Mouse (Mus musculus): Measurements from ENCODE around the gene Exoc3l2. TPM values are rescaled to one million over a fixed set of nuclear protein-coding genes. Genes with fewer than 3 reads are reported as not detected.

Exoc3l2 gene
- polyA plus RNA-seq, 1 experiment from 2014 or later: 0.76 TPM

GRCm38 (mm10) chr7:19426888-19427287 is 36.2 kb upstream of the Exoc3l2 start:
- Histone ChIP-seq H3K9ac (ENCODE audit: low read length) (no peak overlapping the region), H3K36me3 (ENCODE audit: control insufficient read depth, insufficient read depth, low read length) (peaks cover 74% of the 10 kb centered on the region), H3K4me1 (replicated peaks; ENCODE audit: control insufficient read depth, insufficient read depth, low read length) (no peaks in the 10 kb centered on the region), H3K9me3 (ENCODE audit: control insufficient read depth, low read length) (no peaks in the 10 kb centered on the region), H3K4me3 (ENCODE audit: low read depth, low read length) (no peak overlapping the region), H3K27me3 (replicated peaks; ENCODE audit: control insufficient read depth, insufficient read depth, low read length) (peaks cover 4% of the 10 kb centered on the region; the same call in 1 of the 2 replicates), H3K4me2 (ENCODE audit: low read length) (no peak overlapping the region), H3K27ac (ENCODE audit: low read depth) (no peak overlapping the region)
- WGBS: 92% methylated on average over 6 of the region's 6 CpGs
- ATAC-seq (replicated peaks; ENCODE audit: low FRiP score, low TSS enrichment, low read depth) (no peak), DNase-seq (ENCODE audit: low spot score) (no peak)

GRCm38 (mm10) chr7:19427999-19428650 is 35.0 kb upstream of the Exoc3l2 start:
- Histone ChIP-seq H3K36me3 (ENCODE audit: control insufficient read depth, insufficient read depth, low read length) (peaks cover 86% of the 10 kb centered on the region), H3K27ac (ENCODE audit: low read depth) (no peak overlapping the region), H3K9ac (ENCODE audit: low read length) (no peak overlapping the region), H3K9me3 (ENCODE audit: control insufficient read depth, low read length) (no peaks in the 10 kb centered on the region), H3K4me2 (ENCODE audit: low read length) (no peak overlapping the region), H3K4me3 (ENCODE audit: low read depth, low read length) (no peak overlapping the region), H3K27me3 (replicated peaks; ENCODE audit: control insufficient read depth, insufficient read depth, low read length) (no peaks in the 10 kb centered on the region), H3K4me1 (replicated peaks; ENCODE audit: control insufficient read depth, insufficient read depth, low read length) (no peaks in the 10 kb centered on the region)
- ATAC-seq (replicated peaks; ENCODE audit: low FRiP score, low TSS enrichment, low read depth) (no peak), DNase-seq (ENCODE audit: low spot score) (no peak)
- WGBS: 77% methylated on average over 15 of the region's 15 CpGs

- peaks cover 100% of the 10 kb centered on the region for H3K36me3 ChIP-seq (ENCODE audit: control insufficient read depth, insufficient read depth, low read length)
- H3K27ac ChIP-seq (ENCODE audit: low read depth): no peak overlapping the region
- no peaks in the 10 kb centered on the region for H3K9me3 ChIP-seq (ENCODE audit: control insufficient read depth, low read length)
- no peaks in the 10 kb centered on the region for H3K27me3 ChIP-seq (replicated peaks; ENCODE audit: control insufficient read depth, insufficient read depth, low read length)
- no peaks in the 10 kb centered on the region for H3K4me1 ChIP-seq (replicated peaks; ENCODE audit: control insufficient read depth, insufficient read depth, low read length)
- 82% methylated on average over 8 of the region's 8 CpGs for WGBS
- no peak overlapping the region for H3K9ac ChIP-seq (ENCODE audit: low read length)
- DNase-seq (ENCODE audit: low spot score): no peak
- ATAC-seq (replicated peaks; ENCODE audit: low FRiP score, low TSS enrichment, low read depth): no peak
- H3K4me2 ChIP-seq (ENCODE audit: low read length): no peak overlapping the region
- H3K4me3 ChIP-seq (ENCODE audit: low read depth, low read length): no peak overlapping the region
Observed at GRCm38 (mm10) chr7:19429726-19430125, 33.4 kb upstream of the Exoc3l2 start.

- Histone ChIP-seq H3K9ac (ENCODE audit: low read length) (no peak overlapping the region), H3K4me2 (ENCODE audit: low read length) (no peak overlapping the region), H3K27ac (ENCODE audit: low read depth) (no peak overlapping the region), H3K4me1 (replicated peaks; ENCODE audit: control insufficient read depth, insufficient read depth, low read length) (no peaks in the 10 kb centered on the region), H3K36me3 (ENCODE audit: control insufficient read depth, insufficient read depth, low read length) (peaks cover 100% of the 10 kb centered on the region), H3K4me3 (ENCODE audit: low read depth, low read length) (no peak overlapping the region), H3K27me3 (replicated peaks; ENCODE audit: control insufficient read depth, insufficient read depth, low read length) (no peaks in the 10 kb centered on the region), H3K9me3 (ENCODE audit: control insufficient read depth, low read length) (no peaks in the 10 kb centered on the region)
- WGBS: 87% methylated on average over 6 of the region's 6 CpGs
- DNase-seq (ENCODE audit: low spot score) (no peak), ATAC-seq (replicated peaks; ENCODE audit: low FRiP score, low TSS enrichment, low read depth) (no peak)
Observed at GRCm38 (mm10) chr7:19430402-19430801, 32.7 kb upstream of the Exoc3l2 start.

- H3K9me3 ChIP-seq (ENCODE audit: control insufficient read depth, low read length): no peaks in the 10 kb centered on the region
- H3K27ac ChIP-seq (ENCODE audit: low read depth): no peak overlapping the region
- no peaks in the 10 kb centered on the region for H3K4me1 ChIP-seq (replicated peaks; ENCODE audit: control insufficient read depth, insufficient read depth, low read length)
- H3K27me3 ChIP-seq (replicated peaks; ENCODE audit: control insufficient read depth, insufficient read depth, low read length): no peaks in the 10 kb centered on the region
- peaks cover 98% of the 10 kb centered on the region for H3K36me3 ChIP-seq (ENCODE audit: control insufficient read depth, insufficient read depth, low read length)
- DNase-seq (ENCODE audit: low spot score) (no peak), ATAC-seq (replicated peaks; ENCODE audit: low FRiP score, low TSS enrichment, low read depth) (no peak)
- no peak overlapping the region for H3K9ac ChIP-seq (ENCODE audit: low read length)
- H3K4me2 ChIP-seq (ENCODE audit: low read length): no peak overlapping the region
- 97% methylated on average over 2 of the region's 2 CpGs for WGBS
- H3K4me3 ChIP-seq (ENCODE audit: low read depth, low read length): no peak overlapping the region
Observed at GRCm38 (mm10) chr7:19432475-19432874, 30.7 kb upstream of the Exoc3l2 start.

GRCm38 (mm10) chr7:19436276-19436675 is 26.9 kb upstream of the Exoc3l2 start:
- ATAC-seq (replicated peaks; ENCODE audit: low FRiP score, low TSS enrichment, low read depth) (no peak), DNase-seq (ENCODE audit: low spot score) (no peak)
- H3K36me3 ChIP-seq (ENCODE audit: control insufficient read depth, insufficient read depth, low read length): peaks cover 83% of the 10 kb centered on the region
- H3K27me3 ChIP-seq (replicated peaks; ENCODE audit: control insufficient read depth, insufficient read depth, low read length): no peaks in the 10 kb centered on the region
- no peaks in the 10 kb centered on the region for H3K9me3 ChIP-seq (ENCODE audit: control insufficient read depth, low read length)
- 98% methylated on average over 2 of the region's 2 CpGs for WGBS
- H3K9ac ChIP-seq (ENCODE audit: low read length): no peak overlapping the region
- H3K4me1 ChIP-seq (replicated peaks; ENCODE audit: control insufficient read depth, insufficient read depth, low read length): no peaks in the 10 kb centered on the region
- no peak overlapping the region for H3K27ac ChIP-seq (ENCODE audit: low read depth)
- no peak overlapping the region for H3K4me3 ChIP-seq (ENCODE audit: low read depth, low read length)
- H3K4me2 ChIP-seq (ENCODE audit: low read length): no peak overlapping the region

- H3K27ac ChIP-seq (ENCODE audit: low read depth): no peak overlapping the region
- H3K36me3 ChIP-seq (ENCODE audit: control insufficient read depth, insufficient read depth, low read length): peaks cover 83% of the 10 kb centered on the region
- H3K27me3 ChIP-seq (replicated peaks; ENCODE audit: control insufficient read depth, insufficient read depth, low read length): no peaks in the 10 kb centered on the region
- ATAC-seq (replicated peaks; ENCODE audit: low FRiP score, low TSS enrichment, low read depth) (no peak), DNase-seq (ENCODE audit: low spot score) (no peak)
- H3K9me3 ChIP-seq (ENCODE audit: control insufficient read depth, low read length): no peaks in the 10 kb centered on the region
- 91% methylated on average over 9 of the region's 9 CpGs for WGBS
- no peak overlapping the region for H3K9ac ChIP-seq (ENCODE audit: low read length)
- H3K4me2 ChIP-seq (ENCODE audit: low read length): no peak overlapping the region
- no peaks in the 10 kb centered on the region for H3K4me1 ChIP-seq (replicated peaks; ENCODE audit: control insufficient read depth, insufficient read depth, low read length)
- H3K4me3 ChIP-seq (ENCODE audit: low read depth, low read length): no peak overlapping the region
Observed at GRCm38 (mm10) chr7:19437048-19437447, 26.1 kb upstream of the Exoc3l2 start.

- H3K4me3 ChIP-seq (ENCODE audit: low read depth, low read length): no peak overlapping the region
- H3K4me1 ChIP-seq (replicated peaks; ENCODE audit: control insufficient read depth, insufficient read depth, low read length): no peaks in the 10 kb centered on the region
- no peak overlapping the region for H3K27ac ChIP-seq (ENCODE audit: low read depth)
- no peaks in the 10 kb centered on the region for H3K9me3 ChIP-seq (ENCODE audit: control insufficient read depth, low read length)
- no peaks in the 10 kb centered on the region for H3K27me3 ChIP-seq (replicated peaks; ENCODE audit: control insufficient read depth, insufficient read depth, low read length)
- no peak overlapping the region for H3K9ac ChIP-seq (ENCODE audit: low read length)
- H3K36me3 ChIP-seq (ENCODE audit: control insufficient read depth, insufficient read depth, low read length): peaks cover 66% of the 10 kb centered on the region
- H3K4me2 ChIP-seq (ENCODE audit: low read length): no peak overlapping the region
- DNase-seq (ENCODE audit: low spot score): no peak
- 88% methylated on average over 9 of the region's 9 CpGs for WGBS
- no peak for ATAC-seq (replicated peaks; ENCODE audit: low FRiP score, low TSS enrichment, low read depth)
Observed at GRCm38 (mm10) chr7:19441448-19442091, 21.6 kb upstream of the Exoc3l2 start.

- Histone ChIP-seq H3K27me3 (replicated peaks; ENCODE audit: control insufficient read depth, insufficient read depth, low read length) (no peaks in the 10 kb centered on the region), H3K4me1 (replicated peaks; ENCODE audit: control insufficient read depth, insufficient read depth, low read length) (no peaks in the 10 kb centered on the region), H3K9ac (ENCODE audit: low read length) (no peak overlapping the region), H3K27ac (ENCODE audit: low read depth) (no peak overlapping the region), H3K4me2 (ENCODE audit: low read length) (no peak overlapping the region), H3K9me3 (ENCODE audit: control insufficient read depth, low read length) (no peaks in the 10 kb centered on the region), H3K4me3 (ENCODE audit: low read depth, low read length) (no peak overlapping the region), H3K36me3 (ENCODE audit: control insufficient read depth, insufficient read depth, low read length) (peaks cover 71% of the 10 kb centered on the region)
- 44% methylated on average over 3 of the region's 3 CpGs for WGBS
- ATAC-seq (replicated peaks; ENCODE audit: low FRiP score, low TSS enrichment, low read depth) (no peak; the same call in 1 of the 2 replicates), DNase-seq (ENCODE audit: low spot score) (peak; percentile 97)
Observed at GRCm38 (mm10) chr7:19443344-19443743, 19.8 kb upstream of the Exoc3l2 start.
